Mouse (Mus musculus): Measurements from ENCODE around the gene Ambra1.
A peak's percentile ranks its signal among the peaks of the same experiment; 100 is the strongest.
"Not testable (repeated sequence)": the region's sequence is repeated elsewhere in the genome, so short reads cannot be mapped to it uniquely, and the experiment has no call there.

Gene Ambra1

GRCm38 (mm10) chr2:91729971-91730821 is at the start of gene Ambra1:
Gene Ambra1 (plus strand): TSS chr2:91730134.
- DNase-seq (ENCODE audit: low spot score) = peak; percentile 78

DNA sequence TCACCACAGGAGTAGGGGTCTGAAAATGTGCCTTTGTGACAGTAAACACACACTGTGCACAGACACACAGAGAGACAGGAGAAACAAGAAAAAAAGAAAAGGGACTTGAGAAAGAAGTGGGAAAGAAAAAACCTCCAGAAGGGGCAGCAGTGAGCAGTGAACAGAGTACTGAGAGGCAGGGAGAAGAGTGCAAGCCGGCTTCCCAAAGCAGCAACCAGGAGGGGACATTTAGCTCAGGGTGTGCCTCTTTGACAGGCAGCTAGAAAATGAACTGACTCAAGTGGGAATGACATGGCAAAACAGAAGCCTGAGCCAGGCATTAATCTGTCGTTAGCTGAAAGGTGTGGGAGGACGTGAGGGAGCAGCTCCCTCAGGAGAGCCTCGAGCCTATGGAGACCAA is 47.1 kb upstream of the Ambra1 start:
- peak; percentile 38 for DNase-seq (ENCODE audit: low spot score)

DNA sequence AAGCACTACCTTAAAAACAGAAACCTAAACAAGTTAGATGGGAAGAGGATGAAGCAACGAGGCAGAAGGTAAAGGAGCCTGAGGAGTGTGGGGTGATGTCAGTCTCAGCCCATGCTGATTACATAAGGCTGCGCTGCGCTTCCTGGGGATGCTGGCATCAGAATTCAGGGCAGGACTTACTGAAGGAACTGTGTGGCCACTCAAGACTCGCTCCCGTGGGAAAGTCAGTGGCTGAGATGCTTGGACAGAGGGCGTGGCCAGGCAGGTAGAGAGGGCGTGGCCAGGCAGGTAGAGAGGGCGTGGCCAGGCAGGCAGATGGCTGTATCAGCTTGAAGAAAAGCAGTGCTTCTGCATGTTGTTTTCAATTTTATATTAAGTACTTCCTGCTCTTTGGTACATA is 46.0 kb upstream of the Ambra1 start:
- DNase-seq (ENCODE audit: low spot score) = no peak

DNA sequence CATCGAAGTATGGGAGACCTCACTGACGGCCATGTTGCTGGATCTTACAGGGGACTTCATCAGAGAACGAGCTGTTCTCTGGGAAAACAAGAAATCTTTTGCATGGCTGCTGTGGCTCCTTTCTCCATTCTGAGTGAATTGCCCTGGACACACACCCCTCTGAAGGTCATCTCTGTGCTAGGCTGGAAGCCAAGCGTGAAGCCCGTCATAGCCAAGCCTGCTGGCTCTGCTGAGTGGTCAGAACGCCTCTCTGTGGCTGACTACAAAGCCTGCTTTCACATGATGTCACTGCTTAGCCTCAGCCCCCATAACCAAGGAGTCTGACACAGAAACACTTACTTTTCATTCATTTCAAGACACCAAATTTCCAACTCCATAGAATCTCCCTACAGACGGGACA is 40.5 kb upstream of the Ambra1 start:
- DNase-seq (ENCODE audit: low spot score) = no peak

- DNase-seq (ENCODE audit: low spot score) = no peak
These were observed 34.3 kb upstream of the Ambra1 start for GRCm38 (mm10) chr2:91695436-91696224.

GRCm38 (mm10) chr2:91696225-91696590 is 33.7 kb upstream of the Ambra1 start:
- no peak for DNase-seq (ENCODE audit: low spot score)

DNA sequence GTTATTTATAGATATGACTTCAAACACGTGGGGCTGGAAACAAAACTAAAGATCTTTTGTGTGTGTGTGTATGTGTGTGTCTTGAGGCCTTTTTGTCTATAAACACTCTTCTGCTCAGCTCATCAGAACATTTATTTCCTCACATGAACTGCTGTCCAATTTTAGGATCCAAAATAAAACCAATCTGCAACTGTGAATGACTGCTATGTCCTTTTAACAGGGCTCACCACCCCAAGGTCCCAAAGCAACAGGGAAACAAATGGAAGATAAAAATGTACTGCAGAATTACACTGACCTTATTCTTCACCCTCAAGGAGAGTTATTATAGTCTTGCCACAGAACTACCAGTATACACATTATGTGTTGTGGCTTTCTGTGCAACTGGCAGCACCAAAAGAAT is 30.7 kb upstream of the Ambra1 start:
- DNase-seq (ENCODE audit: low spot score) = no peak

DNA sequence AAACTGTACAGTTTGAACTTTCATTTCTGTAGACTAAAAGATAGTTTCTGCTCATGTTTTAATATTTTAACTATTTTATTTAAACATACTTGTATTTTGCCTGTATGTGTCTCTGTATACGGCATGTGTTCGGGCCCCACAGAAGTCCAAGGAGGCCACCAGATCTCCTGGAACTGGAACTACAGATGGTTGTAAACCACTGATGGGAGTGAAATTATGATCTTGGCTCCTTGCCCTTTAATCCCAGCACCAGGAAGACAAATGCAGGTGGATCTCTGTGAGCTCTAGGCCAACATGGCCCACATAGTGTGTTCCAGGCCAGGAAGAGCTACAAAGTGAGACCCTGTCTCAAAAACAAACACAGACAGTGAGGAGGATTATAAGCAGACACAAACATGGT is 28.6 kb upstream of the Ambra1 start:
- no peak for DNase-seq (ENCODE audit: low spot score)

GRCm38 (mm10) chr2:91705736-91706135 is 24.2 kb upstream of the Ambra1 start:
- DNase-seq (ENCODE audit: low spot score) = no peak

GRCm38 (mm10) chr2:91706456-91706855 is 23.5 kb upstream of the Ambra1 start:
- DNase-seq (ENCODE audit: low spot score) = no peak

GRCm38 (mm10) chr2:91708361-91708760 is 21.6 kb upstream of the Ambra1 start:
- DNase-seq (ENCODE audit: low spot score) = no peak

- peak; percentile 91 for DNase-seq (ENCODE audit: low spot score)
These were observed 19.4 kb upstream of the Ambra1 start, which contains the start of the genes Atg13 and Harbi1 for GRCm38 (mm10) chr2:91710272-91711234. Gene Atg13 (minus strand): TSS chr2:91710576. Gene Harbi1 (plus strand): TSS chr2:91710852.

DNA sequence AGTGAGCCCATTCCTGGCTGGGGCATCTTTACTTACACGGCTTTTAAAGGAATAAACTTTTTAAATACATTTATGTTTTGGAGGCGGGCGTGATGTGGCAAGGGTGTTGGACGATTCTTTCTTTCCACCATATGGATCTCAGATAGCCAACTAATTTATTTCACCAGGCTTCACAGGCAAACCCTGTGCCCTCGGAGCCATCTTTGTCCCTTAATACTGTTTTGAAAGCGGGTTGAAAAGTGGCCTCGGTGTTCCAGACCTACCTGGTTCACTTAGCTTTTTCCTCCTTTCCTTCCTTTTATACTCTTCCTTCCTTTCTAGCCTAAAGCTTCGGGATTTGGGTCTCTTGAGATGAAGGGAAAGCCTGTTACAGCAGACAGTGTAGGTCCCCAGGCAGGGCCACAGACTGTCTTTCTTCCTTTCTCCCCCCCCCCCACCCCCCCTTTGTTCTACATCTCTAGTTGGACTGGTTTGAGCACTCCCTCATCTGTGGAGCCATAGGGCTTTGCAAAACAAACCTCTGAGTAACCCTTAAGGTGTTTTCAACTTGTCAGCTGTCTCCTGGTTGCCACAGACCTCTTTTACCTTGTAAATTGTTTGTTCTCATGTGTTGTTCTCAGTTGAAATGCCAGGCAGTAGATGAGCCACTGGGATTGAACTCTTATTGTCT is 18.5 kb upstream of the Ambra1 start:
- no peak for DNase-seq (ENCODE audit: low spot score)

DNA sequence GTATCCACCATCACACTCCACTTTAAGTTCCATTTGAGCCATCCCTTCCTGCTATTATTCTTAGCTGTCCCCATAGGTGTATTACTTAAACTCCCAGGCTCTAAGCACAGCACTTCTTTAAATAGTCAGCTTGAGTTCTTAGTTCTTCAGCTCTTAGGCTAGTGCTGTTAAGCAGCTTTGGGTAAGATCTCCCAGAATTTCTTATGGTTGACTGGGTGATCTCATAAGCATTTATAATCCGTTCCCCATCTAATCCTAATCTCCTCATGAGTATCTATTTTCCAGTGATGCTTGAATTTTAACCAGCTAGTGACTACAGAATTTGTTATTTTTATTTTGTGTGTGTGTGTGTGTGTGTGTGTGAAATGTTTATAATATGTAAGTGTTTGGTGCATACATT is 15.0 kb upstream of the Ambra1 start:
- no peak for DNase-seq (ENCODE audit: low spot score)

- DNase-seq (ENCODE audit: low spot score) = no peak
These were observed 11.7 kb upstream of the Ambra1 start for GRCm38 (mm10) chr2:91718276-91718675.

- no peak for DNase-seq (ENCODE audit: low spot score)
These were observed 6.6 kb upstream of the Ambra1 start for GRCm38 (mm10) chr2:91723382-91723781.

- no peak for DNase-seq (ENCODE audit: low spot score)
These were observed 6.0 kb upstream of the Ambra1 start for GRCm38 (mm10) chr2:91723951-91724350.

DNA sequence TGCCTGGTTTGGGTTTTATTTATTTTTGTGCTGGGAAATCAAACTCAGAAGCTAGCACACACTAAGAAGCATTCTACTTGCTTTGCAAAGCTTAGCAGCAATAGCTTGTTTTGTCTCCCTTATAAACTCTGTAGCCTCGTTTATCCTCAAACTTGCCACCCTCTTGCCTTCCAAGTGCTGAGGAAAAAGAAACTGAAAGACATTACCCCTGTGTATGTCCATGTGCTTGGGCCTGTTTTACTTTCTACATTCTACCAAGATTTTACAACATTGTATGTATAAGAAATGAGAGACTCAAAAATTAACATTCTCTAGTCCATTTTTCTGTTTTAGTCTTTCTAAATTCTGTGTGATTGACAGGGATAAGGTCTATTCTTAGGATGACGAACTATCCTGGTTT is 5.2 kb upstream of the Ambra1 start:
- DNase-seq (ENCODE audit: low spot score) = no peak

DNA sequence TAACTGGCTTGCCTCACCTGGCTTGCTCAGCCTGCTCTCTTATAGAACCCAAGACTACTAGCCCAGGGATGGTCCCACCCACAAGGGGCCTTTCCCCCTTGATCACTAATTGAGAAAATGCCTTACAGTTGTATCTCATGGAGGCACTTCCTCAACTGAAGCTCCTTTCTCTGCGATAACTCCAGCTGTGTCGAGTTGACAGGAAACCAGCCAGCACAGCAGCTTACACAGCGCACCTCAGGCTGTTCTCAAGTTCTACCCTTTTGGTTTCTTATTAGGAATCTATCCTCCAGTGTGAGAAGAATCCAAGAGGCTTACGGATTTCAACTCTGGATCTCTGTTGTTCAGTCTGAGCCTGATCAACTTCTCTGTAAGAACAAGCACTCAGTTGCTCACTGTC is 4.5 kb upstream of the Ambra1 start:
- DNase-seq (ENCODE audit: low spot score) = not testable (repeated sequence)

- DNase-seq (ENCODE audit: low spot score) = no peak
These were observed 2.9 kb upstream of the Ambra1 start for GRCm38 (mm10) chr2:91727011-91727410.

- DNase-seq (ENCODE audit: low spot score) = no peak
These were observed 363 bp upstream of the Ambra1 start for GRCm38 (mm10) chr2:91729571-91729970.
